Mouse (Mus musculus): ENCODE results near the gene Ms4a14. TPM values are rescaled to one million over a fixed set of nuclear protein-coding genes. Genes with fewer than 3 reads are reported as not detected.

The Ms4a14 gene
- polyA plus RNA-seq, 1 experiment from 2014 or later, result not detected

Other genes with a start within 250 kb of the Ms4a14 start
- not detected in 2 replicates for gene Ms4a8a, start 233.4 kb downstream of the Ms4a14 start, polyA plus RNA-seq (2014; fragmentation: Nextera tagmentation; extraction: Ambion mirVana)
- not detected in 2 replicates for gene 1700017D01Rik, start 183.6 kb downstream of the Ms4a14 start, polyA plus RNA-seq (2014; fragmentation: Nextera tagmentation; extraction: Ambion mirVana)
- gene 1700025F22Rik, start 149.1 kb downstream of the Ms4a14 start, polyA plus RNA-seq (2014; fragmentation: Nextera tagmentation; extraction: Ambion mirVana), result not detected in 2 replicates
- gene Ms4a13, start 117.7 kb downstream of the Ms4a14 start, polyA plus RNA-seq (2014; fragmentation: Nextera tagmentation; extraction: Ambion mirVana), result not detected in 2 replicates
- not detected in 2 replicates for gene Ms4a12, start 82.0 kb downstream of the Ms4a14 start, polyA plus RNA-seq (2014; fragmentation: Nextera tagmentation; extraction: Ambion mirVana)
- gene Ms4a1, start 48.2 kb downstream of the Ms4a14 start, polyA plus RNA-seq (2014; fragmentation: Nextera tagmentation; extraction: Ambion mirVana), result not detected in 2 replicates
- not detected in 2 replicates for gene Ms4a5, start 30.6 kb downstream of the Ms4a14 start, polyA plus RNA-seq (2014; fragmentation: Nextera tagmentation; extraction: Ambion mirVana)
- gene Ms4a7, start 21.7 kb upstream of the Ms4a14 start, polyA plus RNA-seq (2014; fragmentation: Nextera tagmentation; extraction: Ambion mirVana), result 2.6 TPM in 1 of 2 replicates, not detected in the other
- 1.6 TPM in 1 of 2 replicates, not detected in the other for gene Ms4a4a, start 61.1 kb upstream of the Ms4a14 start, polyA plus RNA-seq (2014; fragmentation: Nextera tagmentation; extraction: Ambion mirVana)
- gene Ms4a4c, start 90.3 kb upstream of the Ms4a14 start, polyA plus RNA-seq (2014; fragmentation: Nextera tagmentation; extraction: Ambion mirVana), result 2.7 TPM in 1 of 2 replicates, not detected in the other
- gene Ms4a4b, start 129.1 kb upstream of the Ms4a14 start, polyA plus RNA-seq (2014; fragmentation: Nextera tagmentation; extraction: Ambion mirVana), result not detected in 2 replicates
- gene Ms4a6c, start 154.9 kb upstream of the Ms4a14 start, polyA plus RNA-seq (2014; fragmentation: Nextera tagmentation; extraction: Ambion mirVana), result 0.43 and 4.4 TPM in 2 replicates
- gene Gm8369, start 171.5 kb upstream of the Ms4a14 start, polyA plus RNA-seq (2014; fragmentation: Nextera tagmentation; extraction: Ambion mirVana), result not detected in 2 replicates
- 0.08 and 3.4 TPM in 2 replicates for gene Ms4a6b, start 202.1 kb upstream of the Ms4a14 start, polyA plus RNA-seq (2014; fragmentation: Nextera tagmentation; extraction: Ambion mirVana)
- gene Ms4a4d, start 222.3 kb upstream of the Ms4a14 start, polyA plus RNA-seq (2014; fragmentation: Nextera tagmentation; extraction: Ambion mirVana), result not detected in 2 replicates